In genomic region chr10:116789096-116789495, GRCm38 (mm10) we compare ENCODE assay signal across 10 mouse cellular contexts.
DNase-seq lines count a peak whose midpoint lies in the region; ATAC-seq and TF ChIP-seq lines count a peak whose summit lies in the region.
"Had no signal": no experiment of that assay in that cellular context is flagged by ENCODE, and none has a peak within 500 bp of the region (broad histone marks: within the 10 kb centered on the region; RNA-seq: fewer than 3 reads in every experiment).

No protein-coding gene starts in this region.

- H3K27ac ChIP-seq in layer of hippocampus, adult 2 months = no peak overlapping the region
- H3K27ac ChIP-seq: heart, embryonic 13.5 days; midbrain, embryonic 12.5 days had no signal

- DNase-seq in CD4-positive, CD25-positive, alpha-beta regulatory T cell, adult 2 months (ENCODE audit: low read depth, low spot score) = peak; percentile 65
- DNase-seq in layer of hippocampus, adult 2 months (ENCODE audit: low spot score in 2 of 2) = peak; percentile 27 to 36
- DNase-seq in layer of hippocampus, postnatal 25 days (ENCODE audit: extremely low spot score in 1 of 2, low spot score in 1 of 2) = no peak
- DNase-seq in brain, embryonic 14.5 days (ENCODE audit: low read depth) = peak; percentile 73
- peak; percentile 34 to 53 for DNase-seq in left cerebral cortex, postnatal 10 days (ENCODE audit: extremely low spot score in 1 of 2, low spot score in 2 of 2)
- peak; percentile 69 for DNase-seq in thymus, postnatal 14 days

- H3K4me3 ChIP-seq in layer of hippocampus, adult 2 months = no peak overlapping the region
- H3K4me3 ChIP-seq: heart, embryonic 13.5 days; midbrain, embryonic 12.5 days had no signal

- peak; percentile 70 for TF ChIP-seq CTCF in layer of hippocampus, adult 2 months (conservative IDR thresholded peaks at IDR 0.05)
- TF ChIP-seq CTCF in brain, embryonic 14.5 days (IDR thresholded peaks at IDR 0.05; ENCODE audit: borderline replicate concordance, extremely low read depth, insufficient read depth, insufficient read length) = peak; percentile 37; the same call in 1 of the 2 replicates

- no peak for TF ChIP-seq POLR2A in brain, embryonic 14.5 days (IDR thresholded peaks at IDR 0.05; ENCODE audit: borderline replicate concordance, extremely low read depth, insufficient read depth, insufficient read length, poor library complexity, severe bottlenecking)

- intact Hi-C loops in left cerebral cortex, postnatal 10 days (cut with DNase I) = loop anchor here (5.0 kb wide), 1 partner anchor 207 kb away; the partner anchor contains the start of gene Cnot2

- no peak for ATAC-seq in CD4-positive, CD25-positive, alpha-beta regulatory T cell, adult 4 months
- ATAC-seq in erythroid progenitor cell, adult 5-6 weeks (replicated peaks; ENCODE audit: low FRiP score, poor library complexity, severe bottlenecking) = no peak

Comparison
In these comparisons a context has a peak if more than half of its experiments do, and no peak if none do; other contexts are left out.
1. DNase-seq: peak in CD4-positive, CD25-positive, alpha-beta regulatory T cell, adult 2 months (single experiment), layer of hippocampus, adult 2 months (2 of 2), brain, embryonic 14.5 days (single experiment), left cerebral cortex, postnatal 10 days (2 of 2) and thymus, postnatal 14 days (single experiment); none in layer of hippocampus, postnatal 25 days (0 of 2).